Mouse (Mus musculus) cerebellum, adult 9-10 months (tissue): ENCODE measurements around the gene Rae1.

Source experiments
- DNase-seq: peaks from one replicate; pipeline ENCODE4 v3.0.0; 2022

Gene Rae1

DNA sequence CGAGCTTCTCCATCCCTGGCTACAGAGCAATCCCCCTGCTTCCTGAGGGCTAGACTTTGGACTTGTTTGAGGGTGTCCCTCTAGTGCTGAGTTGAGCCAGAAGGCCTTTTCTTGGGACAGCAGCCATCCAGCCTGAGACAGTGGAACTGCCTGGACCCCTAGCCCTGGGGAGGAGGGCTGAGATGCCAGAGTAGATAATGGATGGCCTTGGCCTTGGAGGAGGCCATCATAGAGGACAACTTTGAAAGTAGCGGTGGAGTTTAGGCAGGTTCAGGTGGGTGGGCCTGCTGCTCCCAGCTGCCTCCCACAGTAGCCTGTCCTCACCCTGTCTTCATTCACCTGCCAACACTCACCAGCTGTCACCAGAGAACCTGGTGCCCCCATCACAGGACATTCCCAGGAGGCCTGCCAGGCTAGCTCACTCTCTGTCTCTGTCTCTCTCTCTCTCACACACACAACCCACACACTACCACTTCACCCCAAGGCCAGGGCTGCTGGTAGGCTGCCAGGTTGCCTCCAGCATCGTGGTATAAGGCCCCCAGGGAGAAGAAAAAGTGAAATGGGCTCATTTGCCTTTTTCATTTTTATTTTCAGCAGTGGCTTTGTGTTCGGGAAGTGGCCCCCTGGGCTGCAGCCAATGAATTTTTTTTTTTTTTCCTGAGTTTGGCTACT lies 28.0 kb downstream of the Rae1 start:
- DNase-seq: no peak

DNA sequence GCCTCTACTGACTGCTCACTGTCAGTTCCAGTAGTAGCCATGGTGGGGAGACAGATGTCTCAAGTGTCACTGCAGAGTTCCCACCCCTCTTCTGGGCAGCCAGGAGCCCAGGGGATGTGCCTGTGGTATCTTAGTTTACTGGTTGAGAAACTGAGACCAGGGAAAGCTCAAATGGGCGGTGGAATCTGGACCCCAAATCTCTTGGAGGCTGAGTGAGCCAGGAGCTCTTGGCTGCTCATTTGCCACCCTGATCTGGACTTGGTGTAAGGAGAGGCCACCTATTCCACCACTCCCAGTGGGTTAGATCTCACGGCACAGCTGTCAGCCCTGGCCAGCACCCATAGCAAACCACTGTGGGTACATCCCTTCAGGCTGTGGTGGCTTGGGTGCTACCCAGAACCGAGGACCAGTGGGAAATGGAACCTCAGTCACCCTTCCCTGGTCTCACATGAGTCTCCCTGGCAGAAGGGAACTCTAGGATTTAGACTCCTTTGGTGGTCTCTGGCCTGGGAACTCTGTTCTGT lies 28.7 kb downstream of the Rae1 start:
- DNase-seq: no peak

DNA sequence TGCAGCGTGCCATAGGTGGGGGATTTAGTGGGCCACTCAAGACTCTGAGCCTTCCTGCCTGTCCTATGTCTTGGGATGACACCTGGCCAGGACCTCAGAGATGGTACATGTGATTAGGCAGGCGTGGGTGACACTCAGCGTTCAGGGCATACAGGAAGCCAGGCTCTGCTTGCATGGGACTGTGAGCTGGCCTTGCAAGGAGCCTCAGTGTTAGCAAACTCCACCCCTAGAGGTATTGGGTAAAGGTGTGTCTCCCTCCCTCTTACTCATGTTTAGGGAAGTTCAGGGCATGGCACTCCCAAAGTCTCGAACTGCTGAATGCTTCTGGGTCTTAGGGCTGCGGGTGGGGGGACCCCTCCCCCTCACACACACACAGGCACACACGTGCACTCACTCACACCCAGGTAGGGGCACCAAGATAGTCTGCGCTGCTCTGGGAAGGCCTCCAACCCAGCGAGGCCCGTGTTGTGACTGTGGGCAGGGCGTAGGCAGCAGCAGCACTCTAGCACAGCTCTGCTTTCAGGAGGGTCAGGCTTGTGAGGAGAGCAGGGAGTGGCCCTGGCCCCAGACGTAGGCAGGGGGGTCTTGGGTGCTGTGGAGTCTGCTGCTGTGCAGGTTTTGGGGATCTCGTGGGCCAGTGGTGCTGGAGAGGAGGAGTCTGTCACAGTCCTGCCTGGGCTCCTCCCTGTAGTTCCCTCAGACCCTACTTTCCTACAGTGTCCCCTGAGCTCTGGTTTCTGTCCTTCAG lies 30.8 kb downstream of the Rae1 start:
- no peak for DNase-seq

DNA sequence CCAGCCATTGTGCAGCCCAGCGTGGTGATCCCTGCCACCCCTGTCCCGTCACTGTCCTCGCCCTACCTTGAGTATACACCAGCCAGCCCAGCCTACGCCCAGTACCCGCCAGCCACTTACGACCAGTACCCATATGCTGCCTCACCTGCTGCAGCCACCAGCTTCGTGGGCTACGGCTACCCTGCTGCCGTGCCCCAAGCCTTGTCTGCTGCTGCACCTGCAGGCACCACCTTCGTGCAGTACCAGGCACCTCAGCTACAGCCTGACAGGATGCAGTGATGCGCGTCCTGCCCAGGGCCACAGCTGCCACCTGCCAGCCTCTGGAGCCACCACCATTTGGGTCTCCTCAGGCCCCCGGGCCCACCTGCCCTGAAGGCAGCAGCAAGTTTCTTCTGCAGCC lies 33.6 kb downstream of the Rae1 start:
- DNase-seq: no peak

DNA sequence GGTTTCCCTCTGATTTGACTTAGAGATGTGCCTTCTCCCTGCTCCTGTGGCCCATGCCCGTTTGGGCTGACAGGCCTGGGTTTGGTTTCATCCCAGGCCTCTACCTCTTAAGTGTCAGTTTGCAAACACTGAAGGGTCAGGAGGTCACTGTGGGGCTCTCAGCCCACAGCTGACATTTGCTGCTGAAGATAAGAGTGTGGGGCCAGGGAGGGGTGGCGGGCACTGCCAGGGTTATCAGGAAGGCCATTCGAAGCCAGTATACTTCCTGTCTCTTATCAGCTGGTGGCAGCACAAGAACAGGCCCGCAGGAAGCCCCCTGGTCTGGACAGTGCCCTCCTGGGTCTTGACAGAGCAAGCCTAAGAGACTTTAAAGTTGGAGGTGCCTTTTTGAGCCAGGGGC lies 35.1 kb downstream of the Rae1 start:
- DNase-seq: no peak

DNA sequence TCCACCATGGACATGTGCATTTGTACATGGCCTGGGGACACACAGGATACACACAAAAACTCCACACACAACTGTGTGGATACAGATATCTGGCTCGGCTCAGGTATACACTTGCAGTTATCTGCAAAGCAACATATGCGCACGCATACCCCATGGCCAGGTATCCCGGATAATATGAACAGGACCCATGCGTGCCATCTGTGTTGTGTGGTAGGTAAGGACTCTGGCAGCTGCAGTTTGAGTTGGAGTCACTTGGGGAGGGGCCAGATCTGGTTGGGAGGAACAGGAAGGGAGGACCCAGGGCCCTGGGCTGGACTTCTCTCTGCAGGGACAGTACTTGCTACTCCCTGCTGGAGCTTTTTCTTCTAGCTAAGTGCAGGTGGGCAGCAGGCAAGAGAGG lies 35.7 kb downstream of the Rae1 start:
- DNase-seq: no peak

DNA sequence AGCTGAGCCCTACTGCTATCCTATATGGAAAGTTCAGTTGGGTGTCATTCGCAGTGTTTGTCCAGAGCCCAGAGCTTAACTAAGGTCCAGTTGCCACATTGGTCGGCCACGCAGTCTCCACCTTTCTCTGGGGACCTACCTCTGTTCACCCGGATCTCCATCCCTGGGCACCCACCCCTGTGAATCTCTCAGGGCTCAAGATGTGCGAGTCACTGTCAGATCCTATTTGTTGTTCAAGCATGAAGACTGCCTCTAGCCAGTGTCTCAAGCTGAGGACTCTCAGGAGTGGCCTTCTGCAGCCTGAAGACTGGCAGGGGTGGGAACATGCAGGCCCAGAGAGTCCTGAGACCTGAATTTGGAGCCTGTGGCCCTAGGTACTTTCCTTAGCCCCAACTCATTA lies 36.1 kb downstream of the Rae1 start:
- DNase-seq: no peak

DNA sequence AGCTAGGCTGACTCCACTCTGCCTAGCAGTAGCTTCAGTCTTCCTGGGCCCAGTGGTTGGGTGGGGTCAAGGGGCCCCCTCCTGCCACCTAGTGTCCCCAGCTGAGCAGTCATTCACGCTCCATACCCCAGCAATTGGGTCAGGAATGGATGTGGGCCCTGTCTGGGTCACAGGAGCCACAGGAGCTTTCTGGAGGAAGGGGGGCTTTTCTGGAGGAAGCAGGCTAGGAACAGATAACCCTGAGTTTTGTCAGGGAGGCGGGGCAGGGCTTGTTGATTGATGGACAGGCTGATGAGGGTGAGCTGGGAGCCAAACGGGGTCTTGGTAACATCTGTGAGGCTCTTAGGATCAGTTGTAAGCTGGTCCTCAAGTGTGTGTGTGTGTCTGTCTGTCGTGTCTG lies 36.7 kb downstream of the Rae1 start:
- no peak for DNase-seq

DNA sequence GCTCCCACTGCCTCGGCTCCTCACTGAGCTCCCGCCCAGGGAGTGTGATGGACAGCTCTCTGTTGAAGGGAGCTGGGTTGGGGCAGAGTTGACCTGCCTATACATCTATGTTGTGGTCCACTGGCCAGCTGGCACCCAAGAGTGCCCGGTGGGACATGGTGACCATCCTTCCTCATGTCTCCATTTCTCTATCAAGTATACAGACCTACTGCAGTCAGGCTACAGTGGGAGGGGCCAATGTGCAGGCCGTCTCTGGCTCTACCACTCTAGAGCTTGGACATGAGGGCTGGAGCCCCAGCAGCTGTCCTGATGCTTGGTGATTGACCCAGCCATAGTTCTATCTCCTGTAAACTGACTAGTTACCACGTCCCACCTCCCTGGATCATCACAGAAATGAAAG lies 37.4 kb downstream of the Rae1 start:
- DNase-seq: no peak

DNA sequence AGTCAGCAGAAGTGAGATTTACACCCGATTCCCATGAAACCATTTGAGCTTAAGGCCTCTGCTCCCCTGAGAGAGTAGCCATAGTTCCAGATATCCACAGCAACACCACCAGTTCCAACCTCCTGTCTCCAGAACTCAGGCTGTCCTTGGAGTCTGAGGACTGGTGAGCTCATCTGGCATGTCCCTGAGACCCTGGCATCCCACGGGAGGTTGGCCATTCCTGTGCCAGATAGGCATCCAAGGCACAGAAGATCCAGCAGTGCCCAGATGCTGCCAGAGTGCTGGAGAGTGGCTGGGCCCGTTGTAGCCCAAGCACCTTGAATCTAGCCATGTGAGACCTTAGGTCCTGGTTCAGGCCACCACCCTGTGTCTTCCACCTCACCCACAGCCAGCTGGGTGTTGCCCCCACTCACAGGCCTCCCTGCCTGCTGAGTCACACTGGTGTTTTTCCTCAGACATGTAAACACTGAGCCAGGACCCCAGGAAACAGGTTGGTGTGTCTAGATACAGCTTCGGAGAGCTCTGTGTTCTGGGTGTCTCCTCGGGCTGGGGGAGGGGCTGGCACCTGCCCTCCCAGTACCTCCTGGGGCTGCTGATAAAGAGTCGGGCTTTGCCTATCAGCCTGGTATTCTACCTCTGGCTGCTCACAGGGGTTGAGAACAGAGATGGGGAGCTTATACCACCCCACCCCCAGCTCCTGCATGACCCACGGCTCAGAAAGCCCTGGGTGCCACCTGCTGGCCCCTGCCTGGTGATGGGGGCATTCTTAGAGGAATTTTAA lies 38.1 kb downstream of the Rae1 start:
- DNase-seq: no peak

DNA sequence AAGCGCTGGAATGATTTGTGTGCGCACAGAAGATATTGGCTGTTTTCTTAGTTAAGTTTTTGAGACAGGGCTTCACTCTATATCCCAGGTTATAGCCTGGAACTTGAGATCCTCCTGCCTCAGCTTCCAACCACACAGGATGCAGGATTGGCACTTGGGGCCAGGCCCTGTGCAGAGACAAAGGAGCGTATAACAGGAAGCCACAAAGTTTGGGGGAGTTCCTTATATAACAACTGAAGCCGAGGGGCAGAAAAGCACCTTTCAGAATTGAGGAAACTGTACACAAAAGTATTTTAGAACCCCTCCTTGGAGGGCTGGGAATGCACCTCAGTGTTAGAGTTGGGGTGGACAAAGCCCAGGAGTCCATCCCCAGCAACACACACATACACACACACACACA lies 39.1 kb downstream of the Rae1 start:
- no peak for DNase-seq

DNA sequence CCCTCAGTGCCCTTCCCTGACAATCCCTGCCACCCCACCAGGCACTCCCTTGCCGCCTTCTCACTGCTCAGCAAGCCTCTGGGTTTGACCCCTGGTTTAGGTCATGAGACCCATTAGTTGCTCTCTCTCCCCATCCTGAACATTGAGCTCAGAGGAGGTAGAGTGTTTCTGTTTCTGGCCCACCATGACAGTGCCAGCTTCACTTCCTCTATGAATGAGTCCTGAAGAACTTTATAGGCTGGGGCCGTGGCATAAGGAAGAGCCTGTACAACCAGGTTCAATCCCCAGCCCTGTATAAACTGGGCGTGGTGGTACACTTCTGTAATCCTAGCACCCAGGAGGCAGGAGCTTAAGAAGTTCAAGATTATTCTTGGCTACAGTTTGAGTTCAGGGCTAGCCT lies 40.9 kb downstream of the Rae1 start:
- no peak for DNase-seq

DNA sequence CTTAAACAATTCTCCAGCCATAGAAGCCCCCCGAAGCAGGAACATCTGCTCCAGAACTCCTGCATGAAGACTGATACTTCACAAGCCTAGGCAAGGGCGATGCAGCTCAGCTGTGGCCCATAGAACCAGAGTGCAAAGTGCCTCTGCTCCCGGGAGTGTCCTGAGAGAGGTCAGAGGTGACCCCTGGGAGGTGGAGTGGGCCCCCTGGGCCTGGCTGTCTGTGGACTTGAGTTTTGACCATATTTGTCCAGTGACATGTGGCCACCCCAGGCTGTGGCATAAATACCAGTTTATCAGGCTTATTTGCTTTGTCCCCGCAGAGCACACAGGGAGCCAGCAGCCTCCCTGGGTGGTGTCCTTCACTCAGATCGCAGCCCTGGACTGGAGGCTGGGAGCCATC lies 41.3 kb downstream of the Rae1 start:
- DNase-seq: no peak

DNA sequence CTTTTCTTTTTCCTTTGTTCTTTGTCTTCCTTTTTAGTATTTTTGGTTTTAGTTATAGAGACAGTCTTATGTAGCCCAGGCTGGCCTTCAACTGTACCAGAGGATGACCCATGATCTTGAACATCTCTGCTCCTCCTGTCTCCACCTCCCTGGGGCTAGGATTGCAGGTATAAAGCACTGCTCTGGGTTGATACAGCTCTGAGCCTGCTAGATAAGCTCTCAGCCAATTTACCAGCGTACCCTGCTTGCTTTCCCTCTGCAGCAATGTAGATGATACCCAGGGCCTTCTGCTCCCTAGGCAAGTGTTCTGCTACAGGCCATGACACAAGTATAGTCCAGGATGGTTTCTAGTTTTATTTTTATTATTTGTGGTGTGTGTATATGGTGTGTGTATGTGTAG lies 42.0 kb downstream of the Rae1 start:
- no peak for DNase-seq

DNA sequence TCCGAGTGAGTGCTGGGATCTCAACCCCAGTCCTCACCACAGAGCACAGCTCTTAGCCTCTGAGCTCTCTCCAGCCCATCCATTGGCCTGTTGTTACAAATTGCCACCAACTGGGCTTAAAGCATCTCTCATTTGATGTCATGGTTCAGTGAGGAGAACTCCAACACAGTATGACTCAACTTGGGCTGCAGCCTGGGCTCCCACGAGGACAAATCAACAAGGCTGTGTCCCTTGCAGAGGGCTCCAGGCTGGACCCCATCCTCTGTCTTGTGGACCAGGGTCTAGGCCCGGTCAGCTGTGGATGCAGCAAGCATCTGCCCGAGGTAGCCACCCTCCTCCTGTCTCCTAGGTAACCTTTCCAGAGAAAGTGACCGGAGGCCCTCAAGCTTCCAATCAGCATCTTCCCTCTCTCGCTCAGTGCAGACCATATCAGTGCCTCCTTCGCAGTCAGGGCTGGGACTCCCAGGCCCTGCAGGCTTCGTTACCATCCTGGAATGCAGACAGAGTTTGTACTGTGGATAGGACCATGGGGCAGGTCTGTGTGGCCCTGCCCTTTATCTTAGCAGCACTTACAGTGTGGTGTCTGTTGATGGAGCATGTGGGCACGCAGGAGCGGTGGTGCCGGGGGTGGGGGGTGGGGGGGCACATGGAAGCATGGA lies 42.7 kb downstream of the Rae1 start:
- no peak for DNase-seq

DNA sequence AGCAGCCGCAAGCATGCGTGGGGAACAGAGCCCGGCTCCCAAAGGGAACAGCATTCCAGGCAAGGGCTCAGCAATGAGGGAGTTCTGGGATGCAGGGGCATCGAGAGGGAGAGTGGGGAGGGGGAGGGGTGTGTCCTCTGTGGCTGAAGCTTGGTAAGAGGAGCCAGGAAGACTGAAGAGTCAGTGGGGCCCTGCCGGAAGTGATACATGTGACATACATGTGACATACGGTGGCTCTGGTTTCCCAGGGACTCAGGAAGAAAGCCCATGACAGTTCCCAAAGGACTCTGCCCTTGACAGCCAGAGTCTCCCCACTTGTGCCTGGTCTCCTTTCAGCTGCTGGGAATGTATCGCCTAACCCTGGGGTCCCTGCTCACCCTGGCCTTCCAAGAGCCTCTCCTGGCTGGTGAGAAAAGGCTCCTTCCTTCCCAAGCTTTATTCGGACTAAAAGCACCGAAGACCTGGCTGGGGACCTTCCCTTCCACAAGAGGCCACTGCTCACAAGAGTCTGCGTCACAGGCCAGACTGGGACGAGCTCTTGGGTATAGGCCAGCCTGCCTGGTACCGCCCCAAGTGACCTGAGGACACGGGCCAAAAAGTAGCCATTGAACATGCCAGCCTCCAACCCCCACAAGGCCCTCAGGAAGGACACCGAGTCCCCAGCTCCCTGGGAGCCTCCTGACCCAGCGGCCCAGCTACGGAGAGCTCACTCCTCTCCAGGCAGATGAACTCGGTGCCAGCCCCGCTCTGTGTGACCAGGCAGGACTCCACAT lies 44.5 kb downstream of the Rae1 start:
- DNase-seq: no peak

DNA sequence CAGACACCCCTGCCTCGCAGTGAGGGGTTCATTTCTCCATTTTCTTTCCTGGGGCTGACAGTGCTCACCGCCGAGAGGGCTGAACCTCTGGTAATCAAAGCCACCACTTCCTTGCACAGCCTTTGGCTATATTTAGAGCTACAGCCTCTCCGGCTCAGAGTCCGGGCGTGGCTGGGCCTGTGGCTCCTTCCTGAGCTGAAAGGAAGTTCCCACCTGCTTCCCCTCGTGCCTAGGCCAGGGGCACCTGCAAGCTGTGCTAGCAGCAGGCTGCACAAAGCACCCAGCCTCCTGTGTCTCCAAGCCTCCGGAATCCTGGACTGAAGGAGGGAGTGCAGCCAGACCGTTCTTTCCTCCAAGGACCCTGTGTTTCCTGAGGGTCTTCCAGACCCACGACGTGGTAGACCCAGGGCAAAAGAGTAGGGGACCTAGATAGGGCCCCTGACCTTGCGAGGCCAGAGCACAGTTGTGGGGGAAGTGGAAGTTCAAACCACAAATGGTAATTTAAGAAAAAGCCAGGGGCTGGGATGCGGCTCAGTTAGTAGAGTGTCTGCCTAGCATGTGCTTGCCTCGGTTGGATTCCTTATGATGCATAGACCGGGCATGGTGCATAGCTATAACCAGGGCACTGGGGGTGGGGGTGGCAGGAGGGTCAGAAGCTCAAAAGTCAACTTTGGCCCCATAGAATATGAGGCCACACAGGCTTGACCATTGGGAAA lies 46.8 kb downstream of the Rae1 start:
- DNase-seq: no peak

DNA sequence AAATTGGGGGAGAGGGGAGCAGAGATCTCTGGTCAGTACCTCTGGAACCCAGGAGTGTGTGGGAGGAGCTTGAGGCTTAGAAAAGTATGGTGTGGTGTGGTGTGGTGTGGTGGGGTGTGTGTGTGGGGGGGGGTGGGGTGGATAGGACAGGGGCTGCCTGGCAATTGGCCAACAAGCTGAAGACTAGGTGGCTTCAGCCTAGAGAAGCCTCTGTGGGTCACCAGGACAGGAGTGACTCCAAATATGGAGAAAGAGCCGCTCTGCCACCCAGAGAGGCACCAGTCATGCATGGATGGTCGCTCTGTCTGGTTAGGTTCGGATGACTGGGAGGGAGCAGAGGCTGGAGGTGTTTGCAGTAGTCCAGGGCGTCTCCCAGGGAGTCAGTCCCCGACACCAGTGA lies 47.6 kb downstream of the Rae1 start:
- DNase-seq: no peak

DNA sequence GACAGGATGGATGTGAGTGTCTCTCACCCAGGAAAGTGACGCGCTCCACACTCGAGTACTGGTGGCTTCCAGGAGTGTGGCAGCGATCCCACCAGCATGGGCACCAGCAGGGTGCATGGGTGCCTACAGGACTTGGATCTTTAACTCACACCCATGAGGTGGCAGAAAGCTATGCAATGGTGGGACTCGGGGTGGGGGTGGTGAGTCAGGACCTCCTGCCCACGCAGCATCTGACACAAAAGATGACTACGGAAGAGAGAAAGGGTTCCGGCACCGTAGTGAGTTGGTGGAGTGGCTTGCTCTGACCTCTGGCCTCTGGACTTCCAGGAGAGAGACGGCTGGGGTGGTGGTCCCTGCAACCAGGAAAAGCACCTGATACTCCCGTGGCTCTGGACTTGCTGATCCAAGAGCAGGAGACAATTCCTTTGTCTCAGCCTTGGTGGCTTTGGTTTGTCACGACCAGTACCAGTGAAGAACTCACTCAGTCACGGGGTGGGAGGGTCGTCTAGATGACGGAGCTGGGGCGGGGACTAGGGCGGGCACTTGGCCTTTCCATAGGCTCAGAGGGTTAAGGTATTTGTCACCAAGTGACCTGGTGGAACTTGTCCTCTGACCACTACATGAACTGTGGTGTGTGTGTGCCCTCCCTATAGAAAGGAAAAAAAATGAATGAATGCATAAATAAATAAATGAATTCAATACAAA lies 48.3 kb downstream of the Rae1 start:
- no peak for DNase-seq

DNA sequence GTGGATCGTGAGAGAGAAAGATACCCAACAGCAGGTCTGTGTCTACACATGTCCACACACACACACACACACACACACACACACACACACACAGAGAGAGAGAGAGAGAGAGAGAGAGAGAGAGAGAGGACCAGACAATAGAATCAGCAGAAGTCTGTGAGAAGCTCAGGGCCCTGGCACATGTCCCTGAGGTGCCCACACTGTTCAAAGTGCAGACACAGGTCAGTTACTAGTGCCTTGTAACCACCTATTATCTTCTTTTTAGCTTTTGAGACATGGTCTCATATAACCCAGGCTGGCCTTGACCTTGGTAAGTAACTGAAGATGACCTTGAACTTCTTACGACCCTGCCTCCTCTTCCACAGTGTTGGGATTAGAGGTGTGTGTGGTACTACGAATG lies 49.3 kb downstream of the Rae1 start:
- DNase-seq: no peak

DNA sequence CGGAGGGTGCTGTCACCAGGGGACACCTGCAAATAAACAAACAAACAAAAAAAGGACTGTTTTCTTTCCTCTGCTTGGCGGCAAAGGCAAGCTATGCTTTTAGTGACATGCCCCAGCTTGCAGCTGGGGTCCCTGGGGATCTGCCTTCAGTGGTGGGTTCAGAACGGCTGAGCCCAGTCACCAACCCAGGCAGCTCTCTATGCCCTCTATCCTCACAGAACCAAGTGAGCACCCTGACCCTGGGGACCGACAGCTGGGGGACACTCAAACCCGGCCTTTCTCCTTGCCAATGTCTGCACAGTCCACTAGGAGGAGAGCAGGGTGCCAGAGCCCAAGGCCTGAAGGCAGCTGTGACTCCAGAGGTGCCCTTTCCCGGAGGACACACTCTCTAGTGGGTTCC lies 49.9 kb downstream of the Rae1 start:
- no peak for DNase-seq
